Mouse (Mus musculus) kidney, embryonic 14.5 days (tissue): ENCODE results near the gene Mettl7a1. TPM values are rescaled to one million over a fixed set of nuclear protein-coding genes. Genes with fewer than 3 reads are reported as not detected.
"Not testable (repeated sequence)": the region's sequence is repeated elsewhere in the genome, so short reads cannot be mapped to it uniquely, and the experiment has no call there.

ENCODE experiments used
- ATAC-seq: fragments of 200-750 bp; cut with Nextera tagmentation; 2 replicates; pipeline ENCODE4 v1.8.0; 2017; ENCODE audit warnings: moderate number of reproducible peaks, mild to moderate bottlenecking, moderate TSS enrichment, moderate library complexity; ENCODE audit not compliant: low FRiP score, low TSS enrichment
- H3K27ac ChIP-seq: fragments of 300-500 bp; sonication (generic); 2 replicates; pipeline ENCODE4 v1.5.1; 2014; ENCODE audit warnings: low read depth, mild to moderate bottlenecking, low read length, moderate library complexity, mixed read lengths
- H3K27me3 ChIP-seq: fragments of 300-500 bp; sonication (generic); 2 replicates; pipeline ENCODE4 v1.6.1; 2014; ENCODE audit warnings: mild to moderate bottlenecking, low read length; ENCODE audit not compliant: control insufficient read depth, insufficient read depth
- H3K36me3 ChIP-seq: fragments of 300-500 bp; sonication (generic); 2 replicates; pipeline ENCODE4 v1.6.1; 2014; ENCODE audit warnings: low read length, mixed read lengths; ENCODE audit not compliant: control insufficient read depth, insufficient read depth
- H3K4me1 ChIP-seq: fragments of 300-500 bp; sonication (generic); 2 replicates; pipeline ENCODE4 v1.6.1; 2014; ENCODE audit warnings: low read length, mixed read lengths; ENCODE audit not compliant: control insufficient read depth, insufficient read depth
- H3K4me2 ChIP-seq: fragments of 300-500 bp; sonication (generic); replicated peaks from 2 replicates; pipeline ENCODE4 v1.6.1; 2014; ENCODE audit warnings: low read depth, mild to moderate bottlenecking, low read length
- H3K4me3 ChIP-seq: fragments of 300-500 bp; sonication (generic); 2 replicates; pipeline ENCODE4 v1.5.1; 2014; ENCODE audit warnings: mild to moderate bottlenecking, low read length
- H3K9ac ChIP-seq: fragments of 300-500 bp; sonication (generic); 2 replicates; pipeline ENCODE4 v1.6.1; 2014; ENCODE audit warnings: low read depth, mild to moderate bottlenecking, low read length, moderate library complexity
- H3K9me3 ChIP-seq: fragments of 300-500 bp; sonication (generic); 2 replicates; pipeline ENCODE4 v1.6.1; 2016; ENCODE audit warnings: low read length; ENCODE audit not compliant: control insufficient read depth
- WGBS: fragments of 180-500 bp; shearing (Covaris S2); extraction: QIAGEN DNeasy Blood & Tissue Kit; methylation state at CpG from one replicate; pipeline ENCODE4 v1.1.7; 2014; 5-methylcytosine and 5-hydroxymethylcytosine counted together
- polyA plus RNA-seq: library from polyadenylated mRNA; unstranded; fragments of >200 nt; fragmentation: Nextera tagmentation; extraction: Ambion mirVana; gene quantifications from 2 replicates; pipeline ENCODE4 v1.2.1, GENCODE M21; 2014

Mettl7a1 gene
- polyA plus RNA-seq, 1 experiment from 2014 or later: 10.0 TPM

- WGBS: 93% methylated on average over 5 of the region's 5 CpGs
- H3K9ac ChIP-seq: no peak overlapping the region
- ATAC-seq: no peak
- H3K27ac ChIP-seq: no peak overlapping the region
- H3K9me3 ChIP-seq: no peaks in the 10 kb centered on the region
- 0 out of 2 replicates have a peak, but pooled peaks cover 2% of the 10 kb centered on the region for H3K36me3 ChIP-seq
- H3K4me2 ChIP-seq: no peak overlapping the region
- no peak overlapping the region for H3K4me3 ChIP-seq
- H3K4me1 ChIP-seq: no peaks in the 10 kb centered on the region
- H3K27me3 ChIP-seq: no peaks in the 10 kb centered on the region
These were observed 10.7 kb downstream of the Mettl7a1 start for GRCm38 (mm10) chr15:100314448-100315145.

- not testable (repeated sequence) for H3K4me2 ChIP-seq, H3K36me3 ChIP-seq, H3K4me3 ChIP-seq, H3K9me3 ChIP-seq, H3K4me1 ChIP-seq, H3K27ac ChIP-seq, ATAC-seq, H3K9ac ChIP-seq, H3K27me3 ChIP-seq
- 64% methylated on average over 4 of the region's 4 CpGs for WGBS
These were observed 14.2 kb downstream of the Mettl7a1 start for GRCm38 (mm10) chr15:100318014-100318671.

- H3K36me3 ChIP-seq: no peaks in the 10 kb centered on the region
- H3K27me3 ChIP-seq: no peaks in the 10 kb centered on the region
- H3K27ac ChIP-seq: no peak overlapping the region
- no peak overlapping the region for H3K9ac ChIP-seq
- ATAC-seq: no peak
- H3K9me3 ChIP-seq: no peaks in the 10 kb centered on the region
- WGBS: 78% methylated on average over 1 of the region's 1 CpGs
- H3K4me2 ChIP-seq: no peak overlapping the region
- no peak overlapping the region for H3K4me3 ChIP-seq
- 0 out of 2 replicates have a peak, but pooled peaks cover 5% of the 10 kb centered on the region for H3K4me1 ChIP-seq
These were observed 15.9 kb downstream of the Mettl7a1 start for GRCm38 (mm10) chr15:100319884-100320283.

- Histone ChIP-seq H3K4me2 (no peak overlapping the region), H3K27ac (no peak overlapping the region), H3K36me3 (no peaks in the 10 kb centered on the region), H3K9ac (no peak overlapping the region), H3K27me3 (no peaks in the 10 kb centered on the region), H3K4me3 (no peak overlapping the region), H3K9me3 (no peaks in the 10 kb centered on the region), H3K4me1 (0 out of 2 replicates have a peak, but pooled peaks cover 5% of the 10 kb centered on the region)
- no peak for ATAC-seq
- 73% methylated on average over 9 of the region's 9 CpGs for WGBS
These were observed 16.5 kb downstream of the Mettl7a1 start for GRCm38 (mm10) chr15:100320295-100320905.

GRCm38 (mm10) chr15:100321134-100321533 lies 17.2 kb downstream of the Mettl7a1 start:
- H3K4me2 ChIP-seq: no peak overlapping the region
- no peak overlapping the region for H3K4me3 ChIP-seq
- H3K36me3 ChIP-seq: no peaks in the 10 kb centered on the region
- ATAC-seq: no peak
- no peak overlapping the region for H3K9ac ChIP-seq
- no peak overlapping the region for H3K27ac ChIP-seq
- no peaks in the 10 kb centered on the region for H3K9me3 ChIP-seq
- 50% methylated on average over 5 of the region's 5 CpGs for WGBS
- 0 out of 2 replicates have a peak, but pooled peaks cover 5% of the 10 kb centered on the region for H3K4me1 ChIP-seq
- H3K27me3 ChIP-seq: no peaks in the 10 kb centered on the region

GRCm38 (mm10) chr15:100324021-100324591 lies 20.2 kb downstream of the Mettl7a1 start:
- no peaks in the 10 kb centered on the region for H3K36me3 ChIP-seq
- H3K4me3 ChIP-seq: no peak overlapping the region
- no peak for ATAC-seq
- no peaks in the 10 kb centered on the region for H3K9me3 ChIP-seq
- H3K27ac ChIP-seq: no peak overlapping the region
- no peak overlapping the region for H3K4me2 ChIP-seq
- H3K9ac ChIP-seq: no peak overlapping the region
- 79% methylated on average over 12 of the region's 12 CpGs for WGBS
- H3K4me1 ChIP-seq: 0 out of 2 replicates have a peak, but pooled peaks cover 5% of the 10 kb centered on the region
- H3K27me3 ChIP-seq: no peaks in the 10 kb centered on the region

- Histone ChIP-seq H3K27ac (no peak overlapping the region), H3K27me3 (no peaks in the 10 kb centered on the region), H3K36me3 (no peaks in the 10 kb centered on the region), H3K4me1 (0 out of 2 replicates have a peak, but pooled peaks cover 3% of the 10 kb centered on the region), H3K9ac (no peak overlapping the region), H3K4me2 (no peak overlapping the region), H3K9me3 (no peaks in the 10 kb centered on the region), H3K4me3 (no peak overlapping the region)
- ATAC-seq: no peak
- WGBS: 64% methylated on average over 3 of the region's 3 CpGs
These were observed 21.3 kb downstream of the Mettl7a1 start for GRCm38 (mm10) chr15:100325235-100325634.

- H3K9me3 ChIP-seq, H3K4me3 ChIP-seq, H3K36me3 ChIP-seq, H3K27me3 ChIP-seq, H3K4me2 ChIP-seq, H3K4me1 ChIP-seq, H3K9ac ChIP-seq, ATAC-seq, H3K27ac ChIP-seq: not testable (repeated sequence)
- WGBS: 67% methylated on average over 3 of the region's 4 CpGs
These were observed 24.1 kb downstream of the Mettl7a1 start for GRCm38 (mm10) chr15:100328089-100328488.
